25 mouse cellular contexts compared by ENCODE assay signal in genomic region chr2:32530479-32530878, GRCm38 (mm10). TPM values are rescaled to one million over a fixed set of nuclear protein-coding genes. Genes with fewer than 3 reads are reported as not detected.
DNase-seq lines count a peak whose midpoint lies in the region; ATAC-seq and TF ChIP-seq lines count a peak whose summit lies in the region.
"Had no signal": no experiment of that assay in that cellular context is flagged by ENCODE, and none has a peak within 500 bp of the region (broad histone marks: within the 10 kb centered on the region; RNA-seq: fewer than 3 reads in every experiment).

No protein-coding gene starts in this region.

- ATAC-seq in intestine, postnatal 0 days, result peak; percentile 7; the same call in 1 of the 2 replicates
- no peak for ATAC-seq in intestine, embryonic 15.5 days
- ATAC-seq in megakaryocyte progenitor cell, adult 5-6 weeks (replicated peaks; ENCODE audit: poor library complexity), result 0 out of 2 replicates have a peak, but pooled peaks have one; percentile 26
- ATAC-seq in neural tube, embryonic 15.5 days (ENCODE audit: low FRiP score), result no peak
- no peak for ATAC-seq in erythroid progenitor cell, adult 5-6 weeks (replicated peaks; ENCODE audit: low FRiP score, poor library complexity, severe bottlenecking)
- ATAC-seq: forebrain, postnatal 0 days had no signal

- H3K4me2 ChIP-seq in intestine, postnatal 0 days (replicated peaks; ENCODE audit: low read depth), result no peak overlapping the region
- no peak overlapping the region for H3K4me2 ChIP-seq in intestine, embryonic 15.5 days (replicated peaks)
- no peak overlapping the region for H3K4me2 ChIP-seq in neural tube, embryonic 15.5 days
- H3K4me2 ChIP-seq: embryonic facial prominence, embryonic 12.5 days; forebrain, embryonic 12.5 days; heart, embryonic 12.5 days; hindbrain, embryonic 15.5 days had no signal

- no peak overlapping the region for H3K4me3 ChIP-seq in intestine, postnatal 0 days (ENCODE audit: low read depth, low read length)
- H3K4me3 ChIP-seq in intestine, embryonic 15.5 days (replicated peaks), result no peak overlapping the region
- H3K4me3 ChIP-seq in neural tube, embryonic 15.5 days (replicated peaks), result no peak overlapping the region
- H3K4me3 ChIP-seq: embryonic facial prominence, embryonic 12.5 days; forebrain, embryonic 12.5 days; heart, embryonic 12.5 days; hindbrain, embryonic 15.5 days had no signal

- peak; percentile 40 to 71 for DNase-seq in kidney, postnatal 36 days
- DNase-seq in kidney, adult 9 months, result no peak
- no peak for DNase-seq in right cerebral cortex, adult 18-20 months
- DNase-seq: adrenal gland, postnatal 10 days; cerebellum, adult 11 months; cerebellum, adult 8-10 months; cerebellum, postnatal 14 days; forebrain, postnatal 0 days; gastrocnemius, postnatal 14 days had no signal

- H3K36me3 ChIP-seq in intestine, postnatal 0 days (ENCODE audit: control insufficient read depth, insufficient read depth), result no peaks in the 10 kb centered on the region
- H3K36me3 ChIP-seq in intestine, embryonic 15.5 days, result no peaks in the 10 kb centered on the region
- H3K36me3 ChIP-seq in neural tube, embryonic 15.5 days, result no peaks in the 10 kb centered on the region
- H3K36me3 ChIP-seq: embryonic facial prominence, embryonic 12.5 days; forebrain, embryonic 12.5 days; heart, embryonic 12.5 days; hindbrain, embryonic 15.5 days had no signal

- H3K9me3 ChIP-seq in intestine, postnatal 0 days (ENCODE audit: control insufficient read depth), result no peaks in the 10 kb centered on the region
- no peaks in the 10 kb centered on the region for H3K9me3 ChIP-seq in intestine, embryonic 15.5 days
- H3K9me3 ChIP-seq in neural tube, embryonic 15.5 days (replicated peaks), result no peaks in the 10 kb centered on the region
- H3K9me3 ChIP-seq: embryonic facial prominence, embryonic 12.5 days; forebrain, embryonic 12.5 days; heart, embryonic 12.5 days; hindbrain, embryonic 15.5 days had no signal

- no peaks in the 10 kb centered on the region for H3K27me3 ChIP-seq in intestine, postnatal 0 days (replicated peaks; ENCODE audit: control insufficient read depth, insufficient read depth, low read length)
- no peaks in the 10 kb centered on the region for H3K27me3 ChIP-seq in intestine, embryonic 15.5 days (replicated peaks)
- no peaks in the 10 kb centered on the region for H3K27me3 ChIP-seq in neural tube, embryonic 15.5 days (replicated peaks)
- H3K27me3 ChIP-seq: embryonic facial prominence, embryonic 12.5 days; forebrain, embryonic 12.5 days; heart, embryonic 12.5 days; hindbrain, embryonic 15.5 days had no signal

- H3K27ac ChIP-seq in intestine, postnatal 0 days (ENCODE audit: low read depth, low read length), result no peak overlapping the region; the same call in 1 of the 2 replicates
- H3K27ac ChIP-seq in intestine, embryonic 15.5 days, result no peak overlapping the region
- H3K27ac ChIP-seq in neural tube, embryonic 15.5 days (replicated peaks), result no peak overlapping the region
- H3K27ac ChIP-seq: embryonic facial prominence, embryonic 12.5 days; forebrain, embryonic 12.5 days; hindbrain, embryonic 15.5 days had no signal

- H3K9ac ChIP-seq in intestine, postnatal 0 days (ENCODE audit: low read depth, low read length), result no peak overlapping the region
- no peak overlapping the region for H3K9ac ChIP-seq in intestine, embryonic 15.5 days
- H3K9ac ChIP-seq in neural tube, embryonic 15.5 days (replicated peaks), result no peak overlapping the region
- H3K9ac ChIP-seq: embryonic facial prominence, embryonic 12.5 days; forebrain, embryonic 12.5 days; forebrain, postnatal 0 days; heart, embryonic 12.5 days; hindbrain, embryonic 15.5 days had no signal

- no peak for TF ChIP-seq CTCF in intestine, postnatal 0 days (IDR thresholded peaks at IDR 0.05; ENCODE audit: low read depth)

- 0 out of 2 replicates have a peak, but pooled peaks cover 5% of the 10 kb centered on the region for H3K4me1 ChIP-seq in intestine, postnatal 0 days (replicated peaks; ENCODE audit: control insufficient read depth, insufficient read depth, low read length)
- peaks cover 13% of the 10 kb centered on the region; the same call in 1 of the 2 replicates for H3K4me1 ChIP-seq in intestine, embryonic 15.5 days (replicated peaks)
- peaks cover 10% of the 10 kb centered on the region for H3K4me1 ChIP-seq in neural tube, embryonic 15.5 days

- 59% methylated on average over 2 of the region's 2 CpGs for WGBS in intestine, postnatal 0 days
- WGBS in intestine, embryonic 15.5 days, result 78% methylated on average over 2 of the region's 2 CpGs
- WGBS in neural tube, embryonic 15.5 days, result 73% methylated on average over 2 of the region's 2 CpGs

RNA-seq across cellular contexts. Expression of gene Fam102a, which starts 4.7 kb away (rescaled TPM):
- 18.0 and 18.4 TPM in 2 replicates for polyA plus RNA-seq in intestine, postnatal 0 days (2015; fragmentation: Nextera tagmentation; extraction: Ambion mirVana)
- 9.7 and 9.8 TPM in 2 replicates for polyA plus RNA-seq in intestine, embryonic 15.5 days (2015; fragmentation: Nextera tagmentation; extraction: Ambion mirVana)
- total RNA-seq in megakaryocyte progenitor cell, adult 5-6 weeks (2015), result 1.9 and 2.9 TPM in 2 replicates
- 1.9 and 2.2 TPM in 2 replicates for total RNA-seq in megakaryocyte progenitor cell, adult 5-6 weeks (2017)
- polyA plus RNA-seq in neural tube, embryonic 15.5 days (2015; fragmentation: Nextera tagmentation; extraction: Ambion mirVana), result 6.7 and 7.0 TPM in 2 replicates
- total RNA-seq in erythroid progenitor cell, adult 5-6 weeks (2015; ENCODE audit: low replicate concordance), result 3.6 and 12.6 TPM in 2 replicates
- 0.77 and 3.0 TPM in 2 replicates for total RNA-seq in erythroid progenitor cell, adult 5-6 weeks (2017; ENCODE audit: low replicate concordance)

RNA-seq across cellular contexts. Expression of gene Dpm2, which starts 40.2 kb away (rescaled TPM):
- 120 and 124 TPM in 2 replicates for polyA plus RNA-seq in intestine, postnatal 0 days (2015; fragmentation: Nextera tagmentation; extraction: Ambion mirVana)
- polyA plus RNA-seq in intestine, embryonic 15.5 days (2015; fragmentation: Nextera tagmentation; extraction: Ambion mirVana), result 115 and 121 TPM in 2 replicates
- 76.6 and 87.2 TPM in 2 replicates for total RNA-seq in megakaryocyte progenitor cell, adult 5-6 weeks (2015)
- 26.5 and 32.3 TPM in 2 replicates for total RNA-seq in megakaryocyte progenitor cell, adult 5-6 weeks (2017)
- polyA plus RNA-seq in neural tube, embryonic 15.5 days (2015; fragmentation: Nextera tagmentation; extraction: Ambion mirVana), result 141 and 147 TPM in 2 replicates
- 33.9 and 45.3 TPM in 2 replicates for total RNA-seq in erythroid progenitor cell, adult 5-6 weeks (2015; ENCODE audit: low replicate concordance)
- 11.8 and 21.1 TPM in 2 replicates for total RNA-seq in erythroid progenitor cell, adult 5-6 weeks (2017; ENCODE audit: low replicate concordance)

RNA-seq across cellular contexts. Expression of gene Pip5kl1, which starts 44.1 kb away (rescaled TPM):
- not detected in 2 replicates for polyA plus RNA-seq in intestine, postnatal 0 days (2015; fragmentation: Nextera tagmentation; extraction: Ambion mirVana)
- 0.56 and 0.69 TPM in 2 replicates for polyA plus RNA-seq in intestine, embryonic 15.5 days (2015; fragmentation: Nextera tagmentation; extraction: Ambion mirVana)
- not detected in 2 replicates for total RNA-seq in megakaryocyte progenitor cell, adult 5-6 weeks (2015)
- not detected in 2 replicates for total RNA-seq in megakaryocyte progenitor cell, adult 5-6 weeks (2017)
- polyA plus RNA-seq in neural tube, embryonic 15.5 days (2015; fragmentation: Nextera tagmentation; extraction: Ambion mirVana), result 16.3 and 17.8 TPM in 2 replicates
- total RNA-seq in erythroid progenitor cell, adult 5-6 weeks (2015; ENCODE audit: low replicate concordance), result not detected in 2 replicates
- not detected in 2 replicates for total RNA-seq in erythroid progenitor cell, adult 5-6 weeks (2017; ENCODE audit: low replicate concordance)
- total RNA-seq: adrenal gland, postnatal 10 days; gastrocnemius, adult 18-20 months; gastrocnemius, postnatal 14 days; heart, postnatal 25 days had no signal

RNA-seq across cellular contexts. Expression of gene 9430097D07Rik, which starts 45.0 kb away (rescaled TPM):
- 0.14 TPM in 1 of 2 replicates, not detected in the other for polyA plus RNA-seq in intestine, postnatal 0 days (2015; fragmentation: Nextera tagmentation; extraction: Ambion mirVana)
- polyA plus RNA-seq in intestine, embryonic 15.5 days (2015; fragmentation: Nextera tagmentation; extraction: Ambion mirVana), result not detected in 2 replicates
- total RNA-seq in megakaryocyte progenitor cell, adult 5-6 weeks (2015), result not detected in 2 replicates
- total RNA-seq in megakaryocyte progenitor cell, adult 5-6 weeks (2017), result not detected in 2 replicates
- polyA plus RNA-seq in neural tube, embryonic 15.5 days (2015; fragmentation: Nextera tagmentation; extraction: Ambion mirVana), result 0.59 and 0.99 TPM in 2 replicates
- not detected in 2 replicates for total RNA-seq in erythroid progenitor cell, adult 5-6 weeks (2015; ENCODE audit: low replicate concordance)
- 0.90 TPM in 1 of 2 replicates, not detected in the other for total RNA-seq in erythroid progenitor cell, adult 5-6 weeks (2017; ENCODE audit: low replicate concordance)
- total RNA-seq: adrenal gland, postnatal 10 days; adrenal gland, postnatal 4 days; CH12.LX; gastrocnemius, adult 18-20 months; gastrocnemius, postnatal 14 days; heart, adult 8-10 months; heart, postnatal 25 days had no signal
- polyA plus RNA-seq: gonadal fat pad, adult 2 months; heart, embryonic 16.5 days had no signal

RNA-seq across cellular contexts. Expression of gene St6galnac4, which starts 56.4 kb away (rescaled TPM):
- 5.7 and 6.6 TPM in 2 replicates for polyA plus RNA-seq in intestine, postnatal 0 days (2015; fragmentation: Nextera tagmentation; extraction: Ambion mirVana)
- polyA plus RNA-seq in intestine, embryonic 15.5 days (2015; fragmentation: Nextera tagmentation; extraction: Ambion mirVana), result 16.4 and 18.8 TPM in 2 replicates
- 26.2 and 33.1 TPM in 2 replicates for total RNA-seq in megakaryocyte progenitor cell, adult 5-6 weeks (2015)
- 38.7 and 40.4 TPM in 2 replicates for total RNA-seq in megakaryocyte progenitor cell, adult 5-6 weeks (2017)
- 43.9 and 44.6 TPM in 2 replicates for polyA plus RNA-seq in neural tube, embryonic 15.5 days (2015; fragmentation: Nextera tagmentation; extraction: Ambion mirVana)
- total RNA-seq in erythroid progenitor cell, adult 5-6 weeks (2015; ENCODE audit: low replicate concordance), result 2.9 and 3.8 TPM in 2 replicates
- total RNA-seq in erythroid progenitor cell, adult 5-6 weeks (2017; ENCODE audit: low replicate concordance), result 2.3 and 2.4 TPM in 2 replicates

Comparison
In these comparisons a context has a peak if more than half of its experiments do, and no peak if none do; other contexts are left out.
1. ATAC-seq: peak in intestine, postnatal 0 days (single experiment) and megakaryocyte progenitor cell, adult 5-6 weeks (single experiment); none in intestine, embryonic 15.5 days (single experiment), neural tube, embryonic 15.5 days (single experiment) and erythroid progenitor cell, adult 5-6 weeks (single experiment).
2. DNase-seq: peak in kidney, postnatal 36 days (2 of 2); none in kidney, adult 9 months (single experiment) and right cerebral cortex, adult 18-20 months (single experiment).
3. RNA of gene Pip5kl1, which starts 44.1 kb away (polyA plus RNA-seq): 16.3 to 17.8 TPM in neural tube, embryonic 15.5 days; 0.56 to 0.69 TPM in intestine, embryonic 15.5 days and not detected in intestine, postnatal 0 days; every median in the first group is over 10 times any median in the second.